Mouse (Mus musculus) lung, adult 2 months (tissue): Measurements from ENCODE around the gene Arhgap6. TPM values are rescaled to one million over a fixed set of nuclear protein-coding genes. Genes with fewer than 3 reads are reported as not detected.
"Not testable (repeated sequence)": the region's sequence is repeated elsewhere in the genome, so short reads cannot be mapped to it uniquely, and the experiment has no call there.

Source experiments
- DNase-seq: peaks from one replicate; pipeline ENCODE4 v3.0.0; 2022
- H3K4me1 ChIP-seq: fragments of 200-500 bp; 2 replicates; pipeline ENCODE4 v1.6.1; 2011; ENCODE audit warnings: low read length; ENCODE audit not compliant: control insufficient read depth, insufficient read depth
- H3K4me3 ChIP-seq: fragments of 200-500 bp; replicated peaks from 2 replicates; pipeline ENCODE3; 2011; ENCODE audit warnings: low read depth, mild to moderate bottlenecking, control low read depth, low read length; ENCODE audit errors: extremely low read depth
- CTCF ChIP-seq: fragments of 200-500 bp; IDR thresholded peaks from 2 replicates; pipeline ENCODE4 v1.5.1; 2011; ENCODE audit warnings: mild to moderate bottlenecking, low read length, control low read depth; ENCODE audit not compliant: insufficient read depth
- POLR2A ChIP-seq: fragments of 200-500 bp; IDR thresholded peaks from 2 replicates; pipeline ENCODE4 v1.6.1; 2011; ENCODE audit warnings: low read depth, mild to moderate bottlenecking, control low read depth, low read length, borderline replicate concordance; ENCODE audit errors: extremely low read depth
- WGBS: fragments of 180-500 bp; shearing (Covaris S2); methylation state at CpG from one replicate; pipeline ENCODE4 v1.1.7; 2018; 5-methylcytosine and 5-hydroxymethylcytosine counted together
- polyA plus RNA-seq: library from polyadenylated mRNA; depleted of rRNA; stranded (reverse); fragments of >200 nt; gene quantifications from 2 replicates; pipeline ENCODE4 v1.2.3, GENCODE M21; 2012

The Arhgap6 gene
- polyA plus RNA-seq, 1 experiment, result 8.4 TPM

- no peak for TF ChIP-seq POLR2A
- no peak for TF ChIP-seq CTCF
- H3K4me1 ChIP-seq, result peaks cover 4% of the 10 kb centered on the region; the same call in 1 of the 2 replicates
- H3K4me3 ChIP-seq, result no peak overlapping the region
- WGBS, result 68% methylated on average over 4 of the region's 4 CpGs
- DNase-seq, result no peak
Observed at GRCm38 (mm10) chrX:169299579-169299978, 504.7 kb downstream of the Arhgap6 start.

- no peak overlapping the region for H3K4me3 ChIP-seq
- peak; percentile 8 for DNase-seq
- peaks cover 4% of the 10 kb centered on the region; the same call in 1 of the 2 replicates for H3K4me1 ChIP-seq
- WGBS, result 59% methylated on average over 26 of the region's 26 CpGs
- no peak for TF ChIP-seq CTCF
- no peak for TF ChIP-seq POLR2A
Observed at GRCm38 (mm10) chrX:169302271-169303045, 507.6 kb downstream of the Arhgap6 start.

GRCm38 (mm10) chrX:169303945-169304344 is 509.0 kb downstream of the Arhgap6 start:
- WGBS, result 40% methylated on average over 3 of the region's 3 CpGs
- DNase-seq, result peak; percentile 18
- TF ChIP-seq CTCF (no peak; the same call in 1 of the 2 replicates), POLR2A (no peak)
- Histone ChIP-seq H3K4me3 (no peak overlapping the region), H3K4me1 (peaks cover 4% of the 10 kb centered on the region; the same call in 1 of the 2 replicates)

- H3K4me1 ChIP-seq, result no peaks in the 10 kb centered on the region
- TF ChIP-seq POLR2A (no peak), CTCF (no peak)
- no peak for DNase-seq
- no peak overlapping the region for H3K4me3 ChIP-seq
- 85% methylated on average over 3 of the region's 3 CpGs for WGBS
Observed at GRCm38 (mm10) chrX:169308559-169308958, 513.7 kb downstream of the Arhgap6 start.

- 54% methylated on average over 12 of the region's 12 CpGs for whole genome bisulfite sequencing
- peaks cover 6% of the 10 kb centered on the region for H3K4me1 ChIP-seq
- no peak for TF ChIP-seq CTCF
- no peak for TF ChIP-seq POLR2A
- DNase-seq, result no peak
- no peak overlapping the region for H3K4me3 ChIP-seq
Observed at GRCm38 (mm10) chrX:169319066-169319760, 524.3 kb downstream of the Arhgap6 start.

- H3K4me3 ChIP-seq, result peak within 1 kb of the TSS; percentile 88
- peak; percentile 80 for DNase-seq
- TF ChIP-seq POLR2A (no peak), CTCF (no peak)
- 37% methylated on average over 97 of the region's 97 CpGs for WGBS
- H3K4me1 ChIP-seq, result peaks cover 6% of the 10 kb centered on the region
Observed at GRCm38 (mm10) chrX:169319945-169320667, 525.2 kb downstream of the Arhgap6 start, which contains the start of gene Hccs. Hccs (minus strand) TSS chrX:169320372.

- DNase-seq, H3K4me1 ChIP-seq: not testable (repeated sequence)
- H3K4me3 ChIP-seq, result peak overlapping the region; percentile 45
- 39% methylated on average over 15 of the region's 15 CpGs for WGBS
Observed at GRCm38 (mm10) chrX:169320668-169321005, 525.7 kb downstream of the Arhgap6 start.

- no peak for TF ChIP-seq POLR2A
- no peak for TF ChIP-seq CTCF
- DNase-seq, result no peak
- Histone ChIP-seq H3K4me3 (no peak overlapping the region), H3K4me1 (no peaks in the 10 kb centered on the region)
- 68% methylated on average over 3 of the region's 3 CpGs for WGBS
Observed at GRCm38 (mm10) chrX:169325929-169326595, 531.2 kb downstream of the Arhgap6 start.

- TF ChIP-seq POLR2A (no peak), CTCF (no peak)
- Histone ChIP-seq H3K4me1 (no peaks in the 10 kb centered on the region), H3K4me3 (no peak overlapping the region)
- peak; percentile 10 for DNase-seq
- 24% methylated on average over 3 of the region's 3 CpGs for WGBS
Observed at GRCm38 (mm10) chrX:169332264-169332663, 537.4 kb downstream of the Arhgap6 start.

- TF ChIP-seq CTCF (no peak), POLR2A (no peak)
- Histone ChIP-seq H3K4me1 (no peaks in the 10 kb centered on the region), H3K4me3 (no peak overlapping the region)
- no peak for DNase-seq
Observed at GRCm38 (mm10) chrX:169337559-169337958, 542.7 kb downstream of the Arhgap6 start.
